Mouse (Mus musculus) hindbrain, embryonic 11.5 days (tissue): ENCODE data around the gene Gkap1. TPM values are rescaled to one million over a fixed set of nuclear protein-coding genes. Genes with fewer than 3 reads are reported as not detected.

Experiments used
- ATAC-seq: fragments of 200-750 bp; cut with Nextera tagmentation; 2 replicates; pipeline ENCODE4 v1.8.0; 2017; ENCODE audit warnings: mild to moderate bottlenecking, moderate TSS enrichment, moderate library complexity; ENCODE audit not compliant: low FRiP score
- DNase-seq: peaks from one replicate; pipeline ENCODE4 v3.0.0-alpha.2; 2015; ENCODE audit warnings: low spot score
- H3K27ac ChIP-seq: fragments of 300-500 bp; sonication (generic); 2 replicates; pipeline ENCODE4 v1.5.1; 2014; ENCODE audit warnings: mild to moderate bottlenecking, low read depth, low read length
- H3K27me3 ChIP-seq: fragments of 300-500 bp; sonication (generic); 2 replicates; pipeline ENCODE4 v1.6.1; 2014; ENCODE audit warnings: mild to moderate bottlenecking, low read length, moderate library complexity, mixed read lengths; ENCODE audit not compliant: control insufficient read depth, insufficient read depth
- H3K36me3 ChIP-seq: fragments of 300-500 bp; sonication (generic); 2 replicates; pipeline ENCODE4 v1.6.1; 2014; ENCODE audit warnings: mild to moderate bottlenecking, low read length, moderate library complexity, mixed read lengths; ENCODE audit not compliant: control insufficient read depth, insufficient read depth
- H3K4me1 ChIP-seq: fragments of 300-500 bp; sonication (generic); replicated peaks from 2 replicates; pipeline ENCODE4 v1.6.1; 2014; ENCODE audit warnings: low read length, mixed read lengths; ENCODE audit not compliant: control insufficient read depth, insufficient read depth
- H3K4me2 ChIP-seq: fragments of 300-500 bp; sonication (generic); replicated peaks from 2 replicates; pipeline ENCODE4 v1.6.1; 2014; ENCODE audit warnings: mild to moderate bottlenecking, low read depth, low read length
- H3K4me3 ChIP-seq: fragments of 300-500 bp; sonication (generic); 2 replicates; pipeline ENCODE4 v1.5.1; 2014; ENCODE audit warnings: low read depth, low read length
- H3K9ac ChIP-seq: fragments of 300-500 bp; sonication (generic); 2 replicates; pipeline ENCODE4 v1.6.1; 2014; ENCODE audit warnings: low read depth, low read length
- H3K9me3 ChIP-seq: fragments of 300-500 bp; sonication (generic); 2 replicates; pipeline ENCODE4 v1.6.1; 2016; ENCODE audit warnings: low read length; ENCODE audit not compliant: control insufficient read depth
- WGBS: fragments of 180-500 bp; shearing (Covaris S2); extraction: QIAGEN DNeasy Blood & Tissue Kit; methylation state at CpG from one replicate; pipeline ENCODE4 v1.1.7; 2014; 5-methylcytosine and 5-hydroxymethylcytosine counted together
- polyA plus RNA-seq: library from polyadenylated mRNA; unstranded; fragments of >200 nt; fragmentation: Nextera tagmentation; extraction: Ambion mirVana; gene quantifications from 2 replicates; pipeline ENCODE4 v1.2.1, GENCODE M21; 2014

Gene Gkap1
- polyA plus RNA-seq, 1 experiment from 2014 or later, result 37.3 TPM

GRCm38 (mm10) chr13:58301961-58302360, 26.5 kb upstream of the Gkap1 start:
- H3K4me3 ChIP-seq, result no peak overlapping the region
- H3K4me2 ChIP-seq, result no peak overlapping the region
- no peak overlapping the region for H3K27ac ChIP-seq
- WGBS, result 93% methylated on average over 6 of the region's 6 CpGs
- no peaks in the 10 kb centered on the region for H3K4me1 ChIP-seq
- no peak for DNase-seq
- no peaks in the 10 kb centered on the region for H3K36me3 ChIP-seq
- H3K9ac ChIP-seq, result no peak overlapping the region
- no peaks in the 10 kb centered on the region for H3K9me3 ChIP-seq
- no peak for ATAC-seq
- H3K27me3 ChIP-seq, result no peaks in the 10 kb centered on the region

- ATAC-seq (no peak), DNase-seq (no peak)
- Histone ChIP-seq H3K36me3 (no peaks in the 10 kb centered on the region), H3K27me3 (no peaks in the 10 kb centered on the region), H3K27ac (no peak overlapping the region), H3K4me1 (no peaks in the 10 kb centered on the region), H3K9me3 (no peaks in the 10 kb centered on the region), H3K4me2 (no peak overlapping the region), H3K9ac (no peak overlapping the region), H3K4me3 (no peak overlapping the region)
- WGBS, result 98% methylated on average over 3 of the region's 3 CpGs
Measured at GRCm38 (mm10) chr13:58298756-58299155, 23.3 kb upstream of the Gkap1 start.

GRCm38 (mm10) chr13:58295582-58295981, 20.1 kb upstream of the Gkap1 start:
- H3K27ac ChIP-seq, result no peak overlapping the region
- H3K4me2 ChIP-seq, result no peak overlapping the region
- WGBS, result 79% methylated on average over 3 of the region's 3 CpGs
- no peak overlapping the region for H3K4me3 ChIP-seq
- ATAC-seq (no peak), DNase-seq (no peak)
- no peaks in the 10 kb centered on the region for H3K27me3 ChIP-seq
- 0 out of 2 replicates have a peak, but pooled peaks cover 2% of the 10 kb centered on the region for H3K4me1 ChIP-seq
- no peaks in the 10 kb centered on the region for H3K9me3 ChIP-seq
- no peak overlapping the region for H3K9ac ChIP-seq
- H3K36me3 ChIP-seq, result no peaks in the 10 kb centered on the region

GRCm38 (mm10) chr13:58292811-58293210, 17.3 kb upstream of the Gkap1 start:
- Histone ChIP-seq H3K4me3 (no peak overlapping the region), H3K4me2 (no peak overlapping the region), H3K27ac (no peak overlapping the region), H3K36me3 (no peaks in the 10 kb centered on the region), H3K9ac (no peak overlapping the region), H3K9me3 (no peaks in the 10 kb centered on the region), H3K27me3 (no peaks in the 10 kb centered on the region), H3K4me1 (0 out of 2 replicates have a peak, but pooled peaks cover 2% of the 10 kb centered on the region)
- 10% methylated on average over 5 of the region's 5 CpGs for WGBS
- DNase-seq, result peak; percentile 72
- peak; percentile 64; the same call in 1 of the 2 replicates for ATAC-seq

- ATAC-seq (no peak), DNase-seq (no peak)
- Histone ChIP-seq H3K27ac (no peak overlapping the region), H3K9me3 (no peaks in the 10 kb centered on the region), H3K27me3 (no peaks in the 10 kb centered on the region), H3K4me1 (0 out of 2 replicates have a peak, but pooled peaks cover 2% of the 10 kb centered on the region), H3K4me3 (no peak overlapping the region), H3K36me3 (no peaks in the 10 kb centered on the region), H3K9ac (no peak overlapping the region), H3K4me2 (no peak overlapping the region)
- WGBS, result 79% methylated on average over 1 of the region's 1 CpGs
Measured at GRCm38 (mm10) chr13:58289308-58289707, 13.8 kb upstream of the Gkap1 start.

GRCm38 (mm10) chr13:58287822-58288221, 12.3 kb upstream of the Gkap1 start:
- ATAC-seq (no peak), DNase-seq (peak; percentile 91)
- H3K9me3 ChIP-seq, result no peaks in the 10 kb centered on the region
- H3K4me1 ChIP-seq, result 0 out of 2 replicates have a peak, but pooled peaks cover 2% of the 10 kb centered on the region
- WGBS, result 13% methylated on average over 13 of the region's 13 CpGs
- H3K36me3 ChIP-seq, result no peaks in the 10 kb centered on the region
- H3K27me3 ChIP-seq, result no peaks in the 10 kb centered on the region
- no peak overlapping the region for H3K27ac ChIP-seq
- H3K9ac ChIP-seq, result no peak overlapping the region
- no peak overlapping the region for H3K4me2 ChIP-seq
- no peak overlapping the region for H3K4me3 ChIP-seq

- DNase-seq (no peak), ATAC-seq (no peak)
- no peaks in the 10 kb centered on the region for H3K4me1 ChIP-seq
- 68% methylated on average over 4 of the region's 4 CpGs for WGBS
- no peak overlapping the region for H3K9ac ChIP-seq
- no peaks in the 10 kb centered on the region for H3K27me3 ChIP-seq
- no peaks in the 10 kb centered on the region for H3K9me3 ChIP-seq
- no peak overlapping the region for H3K4me2 ChIP-seq
- H3K36me3 ChIP-seq, result no peaks in the 10 kb centered on the region
- H3K27ac ChIP-seq, result no peak overlapping the region
- H3K4me3 ChIP-seq, result no peak overlapping the region
Measured at GRCm38 (mm10) chr13:58283466-58283865, 8.0 kb upstream of the Gkap1 start.

- H3K27ac ChIP-seq, result no peak overlapping the region
- H3K4me2 ChIP-seq, result no peak overlapping the region
- ATAC-seq (no peak), DNase-seq (no peak)
- no peaks in the 10 kb centered on the region for H3K27me3 ChIP-seq
- no peak overlapping the region for H3K9ac ChIP-seq
- H3K4me3 ChIP-seq, result no peak overlapping the region
- H3K9me3 ChIP-seq, result no peaks in the 10 kb centered on the region
- WGBS, result 65% methylated on average over 4 of the region's 4 CpGs
- H3K4me1 ChIP-seq, result no peaks in the 10 kb centered on the region
- no peaks in the 10 kb centered on the region for H3K36me3 ChIP-seq
Measured at GRCm38 (mm10) chr13:58281936-58282335, 6.4 kb upstream of the Gkap1 start.

- DNase-seq, result no peak
- Histone ChIP-seq H3K9ac (no peak overlapping the region), H3K4me2 (no peak overlapping the region), H3K4me3 (no peak overlapping the region), H3K36me3 (no peaks in the 10 kb centered on the region), H3K9me3 (no peaks in the 10 kb centered on the region), H3K27me3 (no peaks in the 10 kb centered on the region), H3K27ac (no peak overlapping the region), H3K4me1 (no peaks in the 10 kb centered on the region)
- WGBS, result 92% methylated on average over 3 of the region's 3 CpGs
- ATAC-seq, result no peak
Measured at GRCm38 (mm10) chr13:58280528-58280927, 5.0 kb upstream of the Gkap1 start.
